Mouse (Mus musculus): ENCODE results near the gene Bend7. TPM values are rescaled to one million over a fixed set of nuclear protein-coding genes. Genes with fewer than 3 reads are reported as not detected.

Bend7 gene
- total and polyA plus RNA-seq, 2 experiments from 2014 or later, result 6.0 to 10.7 TPM

DNA sequence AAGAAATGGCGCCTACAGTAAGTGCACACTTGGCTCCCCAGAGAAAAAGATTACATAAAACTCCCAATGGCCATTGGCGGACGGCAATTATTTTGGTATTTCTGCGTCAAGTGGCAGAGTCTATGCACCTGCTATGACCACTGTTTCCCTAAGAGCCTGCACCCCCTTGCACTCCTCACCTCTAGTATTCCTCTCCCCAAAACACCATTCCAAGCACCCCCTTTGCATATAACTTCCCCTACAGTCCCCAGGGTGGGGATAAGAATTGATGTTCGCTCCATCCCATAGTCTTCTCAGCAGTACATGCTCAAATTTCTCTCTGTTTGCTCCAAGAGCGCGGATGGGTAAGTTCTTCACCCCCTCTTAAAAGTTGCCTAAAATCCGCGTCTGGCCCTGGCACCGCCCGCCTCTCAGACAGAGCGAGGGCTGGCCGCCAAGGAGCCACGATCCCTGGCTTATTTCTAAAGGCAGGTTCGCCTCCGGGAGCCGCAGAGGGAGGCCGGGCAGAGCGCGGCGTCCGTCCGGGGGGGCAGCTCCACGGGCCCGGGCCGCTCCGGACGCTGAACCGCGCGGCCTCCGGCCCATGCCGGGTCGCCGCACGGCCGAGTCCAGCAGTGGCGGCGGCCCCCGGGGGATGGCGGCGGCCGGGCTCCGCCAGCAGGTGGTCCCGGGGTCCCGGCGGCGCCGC, 406 bp upstream of the Bend7 start:
- peak; percentile 54; the same call in 1 of the 2 replicates for ATAC-seq (ENCODE audit: low FRiP score)
- Histone ChIP-seq H3K4me1 (ENCODE audit: insufficient read depth, low read length) (no peaks in the 10 kb centered on the region), H3K4me3 (ENCODE audit: low read depth, low read length) (peak overlapping the region; percentile 73), H3K9me3 (ENCODE audit: low read length) (no peaks in the 10 kb centered on the region), H3K4me2 (ENCODE audit: low read depth, low read length, poor library complexity, severe bottlenecking) (peak overlapping the region; percentile 91), H3K27ac (ENCODE audit: low read depth, low read length) (no peak overlapping the region), H3K9ac (replicated peaks; ENCODE audit: low read length, poor library complexity, severe bottlenecking) (peak overlapping the region; percentile 64), H3K27me3 (ENCODE audit: insufficient read depth, low read length) (no peaks in the 10 kb centered on the region), H3K36me3 (ENCODE audit: insufficient read depth, low read length) (no peaks in the 10 kb centered on the region)
- no peak for TF ChIP-seq CTCF (IDR thresholded peaks at IDR 0.05)
- 3% methylated on average over 31 of the region's 49 CpGs for WGBS
- DNase-seq (ENCODE audit: low spot score), result peak; percentile 16

DNA sequence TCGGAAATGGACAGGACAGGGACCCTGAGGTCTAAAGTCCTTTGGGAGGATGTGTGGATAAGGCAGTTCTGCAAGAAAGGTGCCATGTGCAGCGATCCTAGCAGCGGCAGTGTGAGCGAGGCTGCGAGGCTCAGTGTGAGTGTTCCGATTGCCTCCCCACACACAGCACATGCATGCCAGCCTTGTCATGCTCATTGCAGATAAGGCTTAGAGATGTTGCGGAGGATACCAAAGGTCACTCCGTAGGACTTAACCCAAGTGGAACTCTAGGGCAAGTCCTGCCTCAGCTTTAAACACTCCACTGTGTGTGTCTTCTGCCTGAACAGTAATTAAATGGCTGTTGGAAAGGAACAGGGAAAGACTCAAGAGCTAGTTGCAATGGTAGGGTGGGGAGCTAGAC, 5.5 kb downstream of the Bend7 start:
- H3K4me3 ChIP-seq (ENCODE audit: low read depth, low read length), result no peak overlapping the region
- no peaks in the 10 kb centered on the region for H3K27me3 ChIP-seq (ENCODE audit: insufficient read depth, low read length)
- H3K36me3 ChIP-seq (ENCODE audit: insufficient read depth, low read length), result no peaks in the 10 kb centered on the region
- no peak for TF ChIP-seq CTCF (IDR thresholded peaks at IDR 0.05)
- WGBS, result 92% methylated on average over 8 of the region's 8 CpGs
- ATAC-seq (ENCODE audit: low FRiP score) (no peak), DNase-seq (ENCODE audit: low spot score) (no peak)
- H3K27ac ChIP-seq (ENCODE audit: low read depth, low read length), result no peak overlapping the region
- H3K4me1 ChIP-seq (ENCODE audit: insufficient read depth, low read length), result no peaks in the 10 kb centered on the region
- no peak overlapping the region for H3K9ac ChIP-seq (replicated peaks; ENCODE audit: low read length, poor library complexity, severe bottlenecking)
- H3K9me3 ChIP-seq (ENCODE audit: low read length), result no peaks in the 10 kb centered on the region
- no peak overlapping the region for H3K4me2 ChIP-seq (ENCODE audit: low read depth, low read length, poor library complexity, severe bottlenecking)

DNA sequence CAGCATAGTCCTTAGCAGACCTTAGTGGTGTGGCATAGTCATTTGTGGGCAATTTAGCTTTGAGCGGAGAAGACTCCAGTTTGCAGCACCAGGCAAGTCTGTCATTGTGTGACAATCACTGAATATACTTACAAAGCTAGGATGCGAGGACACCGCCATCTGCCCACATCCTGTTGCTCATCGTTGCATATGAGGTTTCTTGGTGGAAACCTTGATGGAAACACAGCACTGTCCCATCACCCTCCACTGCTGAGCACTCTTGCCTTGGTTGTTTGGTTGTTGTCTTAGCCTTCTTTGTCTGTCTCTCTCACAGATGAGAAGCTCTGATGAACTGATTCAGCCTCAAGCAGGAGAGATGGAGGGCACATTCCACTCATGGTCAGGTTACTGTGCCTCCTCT, 12.5 kb downstream of the Bend7 start:
- H3K4me2 ChIP-seq (ENCODE audit: low read depth, low read length, poor library complexity, severe bottlenecking), result no peak overlapping the region
- no peak overlapping the region for H3K4me3 ChIP-seq (ENCODE audit: low read depth, low read length)
- WGBS, result 93% methylated on average over 4 of the region's 4 CpGs
- H3K4me1 ChIP-seq (ENCODE audit: insufficient read depth, low read length), result no peaks in the 10 kb centered on the region
- no peak for TF ChIP-seq CTCF (IDR thresholded peaks at IDR 0.05)
- no peak overlapping the region for H3K27ac ChIP-seq (ENCODE audit: low read depth, low read length)
- no peaks in the 10 kb centered on the region for H3K36me3 ChIP-seq (ENCODE audit: insufficient read depth, low read length)
- no peaks in the 10 kb centered on the region for H3K9me3 ChIP-seq (ENCODE audit: low read length)
- no peak for ATAC-seq (ENCODE audit: low FRiP score)
- no peak for DNase-seq (ENCODE audit: low spot score)
- no peak overlapping the region for H3K9ac ChIP-seq (replicated peaks; ENCODE audit: low read length, poor library complexity, severe bottlenecking)
- H3K27me3 ChIP-seq (ENCODE audit: insufficient read depth, low read length), result no peaks in the 10 kb centered on the region

DNA sequence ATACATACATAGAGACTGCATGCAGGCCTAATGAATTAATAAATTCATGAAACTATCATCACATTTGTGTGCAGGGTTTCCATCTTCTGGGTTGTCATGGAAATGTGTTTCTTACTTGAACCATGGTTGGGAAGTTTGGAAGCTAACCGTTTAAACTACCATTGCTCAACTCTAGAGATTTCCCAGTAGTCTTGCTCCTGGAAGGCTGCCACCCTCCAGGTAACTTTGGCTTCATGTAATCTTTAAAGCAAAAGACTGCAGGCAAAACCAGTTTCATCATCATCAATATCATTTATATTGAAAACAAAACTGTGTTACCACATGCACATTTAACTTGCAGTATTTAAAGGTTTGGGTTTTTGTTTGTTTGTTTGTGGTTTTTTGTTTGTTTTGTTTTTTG, 16.3 kb downstream of the Bend7 start:
- no peak for DNase-seq (ENCODE audit: low spot score)
- Histone ChIP-seq H3K36me3 (ENCODE audit: insufficient read depth, low read length) (no peaks in the 10 kb centered on the region), H3K4me1 (ENCODE audit: insufficient read depth, low read length) (no peaks in the 10 kb centered on the region), H3K27ac (ENCODE audit: low read depth, low read length) (no peak overlapping the region), H3K27me3 (ENCODE audit: insufficient read depth, low read length) (no peaks in the 10 kb centered on the region), H3K9me3 (ENCODE audit: low read length) (no peaks in the 10 kb centered on the region), H3K9ac (replicated peaks; ENCODE audit: low read length, poor library complexity, severe bottlenecking) (no peak overlapping the region), H3K4me3 (ENCODE audit: low read depth, low read length) (no peak overlapping the region), H3K4me2 (ENCODE audit: low read depth, low read length, poor library complexity, severe bottlenecking) (no peak overlapping the region)
- 78% methylated on average over 1 of the region's 1 CpGs for WGBS
- TF ChIP-seq CTCF (IDR thresholded peaks at IDR 0.05), result no peak
- no peak for ATAC-seq (ENCODE audit: low FRiP score)

DNA sequence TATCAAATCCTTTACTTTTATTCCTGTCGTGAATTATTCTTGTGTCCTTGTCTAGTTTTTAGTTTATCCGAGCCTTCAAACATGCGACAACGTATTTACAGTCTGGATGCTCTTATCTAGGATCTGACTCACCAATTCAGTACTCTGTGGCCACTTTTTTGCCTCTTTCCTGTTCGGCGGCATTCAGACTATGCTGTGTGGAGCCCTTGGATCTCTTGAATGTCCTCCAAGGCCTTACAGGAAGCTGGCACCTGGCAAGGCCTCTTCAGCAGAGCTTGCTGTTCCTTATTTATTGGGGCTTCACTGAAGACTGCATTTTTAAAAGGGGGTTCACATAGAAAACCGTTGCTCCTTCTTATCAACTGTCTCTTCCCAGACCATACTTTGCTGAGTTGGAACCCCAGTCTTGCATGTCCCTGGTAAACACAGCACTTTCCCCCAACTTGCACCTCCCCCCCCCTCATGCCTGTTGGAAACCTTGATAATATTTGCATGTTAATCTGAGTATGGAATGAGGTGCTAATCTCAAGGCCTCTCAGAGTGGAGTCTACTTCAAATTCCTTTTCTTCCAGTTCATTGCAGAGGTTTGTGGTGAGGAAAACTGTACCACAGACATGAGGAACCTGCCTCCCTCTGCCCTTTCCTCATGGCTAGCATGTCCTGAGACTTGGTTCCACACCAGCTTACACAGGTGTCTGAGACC, 18.6 kb downstream of the Bend7 start:
- Histone ChIP-seq H3K9me3 (ENCODE audit: low read length) (no peaks in the 10 kb centered on the region), H3K4me2 (ENCODE audit: low read depth, low read length, poor library complexity, severe bottlenecking) (no peak overlapping the region), H3K27ac (ENCODE audit: low read depth, low read length) (no peak overlapping the region), H3K4me3 (ENCODE audit: low read depth, low read length) (no peak overlapping the region), H3K9ac (replicated peaks; ENCODE audit: low read length, poor library complexity, severe bottlenecking) (no peak overlapping the region), H3K36me3 (ENCODE audit: insufficient read depth, low read length) (no peaks in the 10 kb centered on the region), H3K4me1 (ENCODE audit: insufficient read depth, low read length) (no peaks in the 10 kb centered on the region), H3K27me3 (ENCODE audit: insufficient read depth, low read length) (no peaks in the 10 kb centered on the region)
- WGBS, result 86% methylated on average over 7 of the region's 7 CpGs
- no peak for TF ChIP-seq CTCF (IDR thresholded peaks at IDR 0.05)
- DNase-seq (ENCODE audit: low spot score), result no peak
- no peak for ATAC-seq (ENCODE audit: low FRiP score)

DNA sequence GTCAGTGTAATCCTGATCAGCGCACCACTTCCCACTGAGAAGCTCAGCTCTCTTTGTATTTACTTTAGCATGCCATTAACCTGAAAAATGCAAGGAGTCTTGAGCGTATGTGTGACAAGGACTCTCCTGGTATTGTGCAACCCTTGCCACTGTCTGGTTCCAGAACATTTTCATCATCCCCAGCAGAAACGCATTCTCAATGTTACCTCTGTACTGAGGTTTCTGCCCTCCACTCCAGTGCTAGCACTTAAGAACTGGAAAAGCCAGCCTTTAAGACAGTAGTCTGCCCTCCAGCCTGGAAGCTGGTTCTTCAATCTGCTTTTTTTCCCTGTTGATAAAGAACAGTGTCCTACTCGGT, 19.1 kb downstream of the Bend7 start:
- TF ChIP-seq CTCF (IDR thresholded peaks at IDR 0.05), result no peak
- DNase-seq (ENCODE audit: low spot score), result no peak
- Histone ChIP-seq H3K36me3 (ENCODE audit: insufficient read depth, low read length) (no peaks in the 10 kb centered on the region), H3K27ac (ENCODE audit: low read depth, low read length) (no peak overlapping the region), H3K27me3 (ENCODE audit: insufficient read depth, low read length) (no peaks in the 10 kb centered on the region), H3K9me3 (ENCODE audit: low read length) (no peaks in the 10 kb centered on the region), H3K4me1 (ENCODE audit: insufficient read depth, low read length) (no peaks in the 10 kb centered on the region), H3K4me3 (ENCODE audit: low read depth, low read length) (no peak overlapping the region), H3K9ac (replicated peaks; ENCODE audit: low read length, poor library complexity, severe bottlenecking) (no peak overlapping the region), H3K4me2 (ENCODE audit: low read depth, low read length, poor library complexity, severe bottlenecking) (no peak overlapping the region)
- WGBS, result 85% methylated on average over 4 of the region's 4 CpGs
- ATAC-seq (ENCODE audit: low FRiP score), result no peak

Data from midbrain, postnatal 0 days (tissue).